Mouse (Mus musculus) inflammation-experienced regulatory T-cells, adult 16 weeks (primary cell): ENCODE results near the gene Pgr. TPM values are rescaled to one million over a fixed set of nuclear protein-coding genes. Genes with fewer than 3 reads are reported as not detected.

ENCODE experiments used
- polyA plus RNA-seq: library from polyadenylated mRNA; unstranded; fragments of 100-300 nt; shearing (Covaris generic); gene quantifications from one replicate; pipeline ENCODE4 v1.2.1, GENCODE M21; 2017

Pgr gene
- not detected for polyA plus RNA-seq

GRCm38 (mm10) chr9:8899616-8900202 is at the start of gene Pgr:
Pgr (plus strand) TSS chr9:8899833.

GRCm38 (mm10) chr9:8971491-8971890 is 71.9 kb downstream of the Pgr start, which contains the start of gene Gm16485:
Gm16485 (plus strand) TSS chr9:8971791.

Other genes starting within 250 kb of the Pgr start
- not detected for gene Gm16485, start 72.0 kb downstream of the Pgr start, polyA plus RNA-seq